Mouse (Mus musculus) skeletal muscle tissue, adult 2 months (tissue): Measurements from ENCODE around the gene Notch1.

Experiments used
- DNase-seq: peaks from one replicate; pipeline ENCODE4 v3.0.0-alpha.2; 2012; ENCODE audit warnings: low read depth, low spot score

The Notch1 gene

DNA sequence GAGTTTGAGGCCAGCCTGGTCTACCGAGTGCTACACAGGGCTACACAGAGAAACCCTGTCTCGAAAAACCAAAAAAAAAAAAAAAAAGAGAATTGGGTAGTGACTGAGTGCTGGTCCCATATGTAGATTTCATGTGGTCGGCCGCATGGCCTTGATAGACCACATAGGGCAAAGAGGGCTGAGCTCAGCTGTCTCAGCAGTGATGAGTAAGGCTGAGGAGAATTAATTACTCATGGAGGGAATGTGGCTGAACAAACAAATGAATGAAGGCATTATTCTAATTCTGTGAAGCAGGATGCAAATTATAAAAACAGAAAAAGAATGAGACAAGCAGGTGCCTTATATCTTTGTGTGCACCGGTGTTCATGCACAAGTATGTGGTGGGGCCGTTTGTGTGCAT lies 15.4 kb upstream of the Notch1 start:
- DNase-seq, result no peak

DNA sequence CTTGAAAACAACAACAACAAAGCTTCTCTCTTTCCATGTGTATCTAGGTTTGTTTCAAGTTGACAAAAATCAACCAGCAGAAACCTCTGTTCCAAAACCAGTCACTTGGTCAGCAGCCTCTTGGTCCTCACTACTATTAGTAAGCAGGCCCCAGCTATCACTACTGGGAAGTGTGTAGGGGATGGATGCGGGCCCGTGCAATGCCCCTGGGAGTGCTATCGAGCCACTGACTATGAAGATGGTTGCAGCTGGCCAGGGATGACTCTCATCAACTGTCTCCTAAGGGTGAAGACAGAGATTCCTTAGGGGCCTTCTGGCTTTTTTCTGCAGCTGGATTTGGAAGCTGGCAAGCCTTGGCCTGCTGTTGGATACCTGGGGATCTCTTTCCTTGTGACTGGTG lies 13.4 kb upstream of the Notch1 start:
- DNase-seq, result no peak

DNA sequence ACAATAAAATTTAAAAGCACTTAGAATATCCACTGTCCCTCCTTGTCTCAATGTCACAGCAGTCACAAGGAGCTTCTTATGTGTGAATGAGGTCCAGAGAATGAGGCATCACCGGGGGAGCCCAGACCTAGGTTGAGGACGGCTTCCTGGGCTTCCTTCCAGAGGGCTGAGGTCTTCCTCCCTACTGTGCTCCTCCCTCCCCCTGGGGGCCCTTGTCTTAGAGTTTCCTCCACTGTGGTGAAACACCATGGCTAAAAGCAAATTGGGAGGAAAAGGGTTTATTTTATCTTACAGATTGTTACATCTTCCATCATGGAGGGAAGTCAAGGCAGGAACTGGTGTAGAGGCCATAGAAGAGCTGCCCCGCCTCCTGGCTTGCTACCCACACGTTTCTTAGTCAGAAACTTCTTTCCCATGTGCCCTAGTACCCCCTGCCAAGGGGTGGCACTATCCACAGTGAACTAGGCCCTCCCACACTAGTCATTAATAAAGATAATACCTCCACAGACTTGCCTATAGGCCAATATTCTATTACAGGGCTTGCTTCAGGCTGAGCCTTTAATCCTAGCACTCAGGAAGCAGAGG lies 12.8 kb upstream of the Notch1 start:
- DNase-seq, result no peak

DNA sequence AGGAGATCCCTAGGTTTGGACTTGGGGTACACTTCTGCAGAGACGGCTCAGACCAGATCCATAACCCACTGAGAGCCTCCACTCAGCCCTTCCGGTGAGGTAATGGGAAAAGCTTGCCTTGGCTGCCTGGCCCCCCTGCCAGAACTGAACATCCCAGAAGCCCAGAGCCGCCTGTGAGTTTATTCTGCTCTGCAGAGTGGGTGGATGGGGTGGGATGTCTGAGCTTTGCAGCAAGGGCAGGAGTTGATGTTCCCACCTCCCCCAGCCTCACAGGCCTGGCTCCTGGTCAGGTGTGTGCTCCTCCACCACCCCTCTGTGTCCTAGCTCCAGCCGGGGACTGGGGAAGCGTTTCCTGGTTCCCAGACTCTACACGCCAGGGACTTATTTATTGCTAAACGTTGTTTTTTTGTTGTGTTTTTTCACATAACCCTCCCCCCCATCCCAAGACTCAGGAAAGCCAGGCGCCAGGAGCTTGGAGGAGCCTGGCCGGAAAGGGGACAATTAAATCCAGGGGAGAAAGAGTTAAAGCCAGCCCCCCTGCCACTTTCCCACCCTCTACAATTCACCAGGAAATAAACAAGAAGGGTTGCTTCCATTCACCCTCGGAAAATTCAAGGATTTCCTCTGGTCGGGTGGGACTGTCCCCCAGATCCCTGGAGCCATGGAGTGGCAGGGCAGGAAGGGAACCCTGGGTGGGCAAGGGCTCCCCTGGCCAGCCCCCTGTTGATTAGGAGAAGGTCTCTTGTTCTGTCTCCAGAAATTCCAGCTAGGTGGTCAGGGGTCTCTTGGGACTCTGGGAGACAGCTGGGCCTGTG lies 10.2 kb upstream of the Notch1 start:
- DNase-seq, result no peak

DNA sequence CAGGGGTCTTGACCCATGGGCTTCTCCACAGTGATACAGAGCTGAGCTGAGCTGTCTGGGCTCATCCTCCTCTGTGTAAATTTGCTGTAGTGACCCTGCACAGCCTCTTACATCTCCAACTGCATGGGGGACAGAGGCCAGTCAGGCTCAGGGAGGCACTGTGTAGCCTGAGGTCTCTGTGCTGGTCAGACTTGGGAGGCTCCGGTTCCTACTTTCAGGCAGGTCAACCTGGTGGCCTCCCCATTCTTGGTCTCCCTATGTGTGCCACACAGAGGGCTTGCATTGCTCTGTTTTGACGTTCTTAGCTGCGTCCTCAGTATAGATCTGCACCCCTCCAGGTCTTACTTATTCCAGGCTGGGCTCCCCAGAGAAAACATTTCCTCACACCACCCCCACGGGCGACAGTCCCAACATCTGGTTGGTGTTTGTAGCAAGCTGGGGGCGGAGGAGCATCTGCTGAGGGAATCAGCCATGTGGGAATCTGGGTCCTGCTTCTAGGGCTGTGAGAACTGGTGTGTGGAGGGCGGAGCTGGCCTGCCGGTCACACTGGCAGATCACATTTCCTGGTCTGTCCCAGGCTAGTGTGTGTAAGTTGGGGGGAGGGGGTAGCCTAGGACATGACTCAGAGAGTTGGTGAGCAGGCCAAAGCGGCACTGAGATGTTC lies 9.0 kb upstream of the Notch1 start:
- DNase-seq, result peak; percentile 77

DNA sequence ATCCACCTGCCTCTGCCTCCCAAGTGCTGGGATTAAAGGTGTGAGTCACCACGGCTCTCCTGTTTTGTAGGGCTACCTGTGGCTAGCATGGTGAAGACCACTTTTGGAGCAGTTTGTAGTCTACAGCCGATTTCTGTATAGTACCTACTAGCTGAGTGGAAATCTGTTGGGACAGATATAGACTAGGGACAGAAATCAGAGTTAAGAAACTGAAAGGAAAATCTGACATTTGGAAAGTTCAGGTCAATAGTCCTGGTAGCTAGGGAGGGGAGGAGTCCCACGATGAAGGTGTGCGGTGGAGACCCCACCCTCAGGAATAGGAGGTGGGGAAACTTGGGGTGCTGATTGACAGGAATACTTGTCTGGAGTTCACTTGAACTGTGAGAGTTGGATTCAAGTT lies 5.9 kb upstream of the Notch1 start:
- DNase-seq, result no peak

DNA sequence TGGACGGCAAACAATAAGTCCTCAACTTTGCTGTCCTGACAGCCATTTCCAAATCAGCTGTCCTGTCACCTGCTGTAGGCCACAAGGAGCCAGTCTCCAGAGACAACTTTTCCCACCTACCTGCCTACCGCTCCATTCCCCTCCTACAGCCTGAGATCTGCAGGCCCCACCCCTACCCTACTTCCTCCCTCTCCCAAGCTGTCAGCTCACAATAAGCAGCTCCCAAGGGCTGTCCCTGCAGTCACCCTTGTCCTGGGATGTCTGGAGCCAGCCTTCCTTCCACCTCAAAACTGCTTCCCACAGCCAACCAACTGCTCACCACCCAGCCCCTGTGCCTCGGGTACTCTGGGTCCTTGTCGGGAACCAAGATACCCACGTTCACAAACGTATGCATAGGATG lies 3.3 kb upstream of the Notch1 start:
- no peak for DNase-seq

DNA sequence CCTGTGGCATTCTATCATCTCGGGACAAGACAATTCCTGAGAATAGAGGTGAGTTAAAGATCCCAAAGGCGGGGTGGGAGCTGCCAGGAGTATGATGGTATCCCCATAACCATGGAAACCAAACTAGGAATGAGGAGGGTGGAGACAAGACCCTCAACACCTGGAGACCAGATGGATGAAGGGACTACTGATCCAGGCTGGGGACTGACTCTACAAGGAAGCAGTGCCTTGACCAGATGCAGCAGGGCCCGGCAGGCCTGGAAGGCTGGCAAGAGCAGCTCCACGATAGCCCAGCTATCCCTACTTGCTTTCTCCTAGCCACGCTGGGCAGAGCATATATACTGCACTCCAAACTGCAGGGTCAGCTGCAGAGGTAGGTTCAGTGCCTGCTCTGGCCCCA lies 524 bp upstream of the Notch1 start:
- DNase-seq, result no peak

DNA sequence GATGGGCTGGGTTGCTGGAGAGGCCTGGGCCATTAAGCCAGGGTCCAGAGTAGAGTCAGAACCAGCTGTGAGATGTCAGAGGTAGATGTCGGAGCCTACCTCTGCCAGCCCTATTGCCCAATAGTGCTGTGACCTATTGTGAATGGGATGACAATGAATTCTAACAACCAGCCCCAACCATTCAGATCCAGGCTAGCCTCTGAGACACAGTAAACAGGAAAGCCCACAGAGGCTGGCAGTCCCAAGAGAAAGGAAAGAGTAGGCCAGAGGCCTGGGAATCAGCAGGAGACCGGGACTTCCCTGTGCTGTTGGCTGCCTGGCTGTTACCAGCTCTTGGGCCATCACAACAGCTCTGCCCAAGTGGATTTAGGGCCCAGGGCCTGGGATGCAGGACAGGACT lies 1.1 kb downstream of the Notch1 start:
- DNase-seq, result no peak

DNA sequence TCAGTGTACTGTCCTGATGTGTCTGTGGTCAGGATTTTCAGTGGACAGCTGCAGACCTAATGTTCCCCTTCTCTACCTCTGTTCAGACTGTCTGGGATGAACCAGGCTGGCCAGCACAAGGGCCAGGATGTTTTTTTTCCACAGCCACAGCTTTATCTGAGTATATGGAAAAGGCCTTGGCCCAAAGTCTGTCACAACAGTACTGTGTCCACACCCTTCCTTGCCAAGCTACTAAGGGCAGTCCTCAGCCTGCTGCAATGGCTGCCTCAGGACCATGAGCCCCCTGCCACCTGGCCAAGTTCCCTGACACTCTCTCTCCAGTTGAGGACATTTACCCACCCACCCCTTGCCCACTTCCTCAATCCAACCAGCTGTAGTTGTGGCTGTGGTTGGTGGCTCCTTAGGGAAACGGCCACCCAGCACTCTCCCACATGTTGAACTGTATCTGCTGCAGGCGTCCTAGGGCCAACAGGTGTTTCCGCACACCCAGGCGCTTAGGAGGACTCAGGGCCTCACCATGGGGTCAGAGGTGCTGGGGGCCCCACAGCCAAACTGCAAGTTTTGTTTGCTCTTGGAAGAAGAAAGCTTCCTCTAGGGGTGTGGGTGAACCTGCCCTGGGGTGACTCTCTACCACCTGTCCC lies 3.2 kb downstream of the Notch1 start:
- no peak for DNase-seq

DNA sequence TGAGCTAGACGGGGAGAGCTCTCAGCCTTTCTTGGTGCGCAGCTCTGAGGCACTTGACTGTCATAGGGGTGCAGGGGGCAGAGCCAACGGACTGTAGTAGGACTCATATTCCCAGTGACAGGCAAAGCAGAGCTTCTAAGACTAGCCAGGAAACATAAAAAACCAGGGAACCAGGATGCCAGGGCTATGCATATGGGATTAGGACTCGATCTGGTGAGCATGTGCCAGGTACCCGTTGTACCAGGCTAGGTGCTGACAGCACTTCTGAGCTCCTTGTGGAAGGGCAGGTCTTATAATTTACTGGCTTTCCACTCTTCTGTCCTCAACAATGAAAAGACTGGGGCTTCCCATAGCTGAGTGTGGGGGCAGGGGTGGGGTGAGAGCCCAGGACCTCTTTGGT lies 7.8 kb downstream of the Notch1 start:
- no peak for DNase-seq

DNA sequence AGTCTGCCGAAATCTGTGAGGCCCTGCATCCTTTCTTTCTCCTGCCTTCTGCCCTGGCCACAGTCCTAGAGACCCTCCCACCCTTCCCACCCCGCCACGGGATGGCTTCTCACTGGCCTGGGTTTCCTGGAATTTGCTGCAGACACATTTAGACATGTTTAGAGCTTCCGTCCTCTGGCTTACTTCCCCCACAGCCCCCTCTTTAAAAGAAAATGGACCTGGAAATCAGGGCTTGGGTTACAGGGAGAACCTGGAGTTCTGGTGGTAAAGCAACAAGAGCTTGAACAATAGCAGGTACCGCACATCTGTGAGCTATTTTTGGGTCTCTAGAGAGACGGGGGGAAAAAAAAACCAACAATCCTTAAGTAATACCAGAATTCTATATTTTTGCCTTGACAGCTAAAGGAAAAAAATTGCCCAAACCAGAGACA lies 8.5 kb downstream of the Notch1 start:
- DNase-seq, result no peak

DNA sequence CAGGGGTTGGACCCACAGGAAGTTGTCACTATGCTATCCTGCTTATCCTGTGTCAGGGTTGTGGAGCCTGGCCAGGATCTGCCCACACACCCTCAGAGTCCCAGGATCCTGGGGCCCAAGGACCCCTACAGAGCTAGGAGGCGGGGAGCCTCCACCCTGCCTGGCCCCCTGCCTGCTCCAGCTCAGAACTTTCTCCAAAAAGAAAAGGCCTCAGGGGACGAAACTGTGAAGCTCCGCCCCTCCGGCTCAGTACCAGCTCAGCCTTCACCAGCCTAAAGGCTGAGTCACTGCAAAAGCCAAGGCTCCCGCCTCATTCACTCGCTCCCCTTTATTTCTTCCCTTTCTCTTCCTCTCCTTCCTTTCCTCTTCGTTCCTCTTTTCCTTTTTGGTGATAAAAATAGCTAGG lies 9.0 kb downstream of the Notch1 start:
- no peak for DNase-seq

DNA sequence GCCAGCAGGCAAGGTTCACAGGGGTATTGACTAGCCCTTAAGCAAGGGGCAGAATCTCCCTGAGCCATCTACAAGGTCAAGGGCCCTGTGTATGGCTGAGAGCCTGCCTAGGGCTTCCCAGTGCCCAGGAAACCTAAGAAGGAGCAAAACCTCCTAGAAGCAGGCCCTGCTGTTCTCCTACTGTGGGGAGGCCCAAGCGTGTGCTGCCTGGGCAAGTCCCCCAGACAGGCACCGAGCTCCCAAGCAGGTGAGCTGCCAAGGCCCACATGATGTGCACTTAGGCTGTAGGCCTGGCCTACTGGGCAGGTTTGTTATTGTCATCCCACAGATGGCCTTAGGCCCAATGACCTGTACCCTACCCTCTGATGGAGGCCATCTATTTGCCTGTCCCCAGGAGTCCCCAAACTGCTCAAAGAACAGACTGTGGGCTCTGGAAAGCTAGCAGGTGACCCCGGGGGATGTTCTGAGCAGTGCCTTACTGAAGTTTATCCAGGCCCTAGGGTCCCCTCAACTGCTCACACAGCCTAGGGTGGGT lies 9.7 kb downstream of the Notch1 start:
- DNase-seq, result no peak

DNA sequence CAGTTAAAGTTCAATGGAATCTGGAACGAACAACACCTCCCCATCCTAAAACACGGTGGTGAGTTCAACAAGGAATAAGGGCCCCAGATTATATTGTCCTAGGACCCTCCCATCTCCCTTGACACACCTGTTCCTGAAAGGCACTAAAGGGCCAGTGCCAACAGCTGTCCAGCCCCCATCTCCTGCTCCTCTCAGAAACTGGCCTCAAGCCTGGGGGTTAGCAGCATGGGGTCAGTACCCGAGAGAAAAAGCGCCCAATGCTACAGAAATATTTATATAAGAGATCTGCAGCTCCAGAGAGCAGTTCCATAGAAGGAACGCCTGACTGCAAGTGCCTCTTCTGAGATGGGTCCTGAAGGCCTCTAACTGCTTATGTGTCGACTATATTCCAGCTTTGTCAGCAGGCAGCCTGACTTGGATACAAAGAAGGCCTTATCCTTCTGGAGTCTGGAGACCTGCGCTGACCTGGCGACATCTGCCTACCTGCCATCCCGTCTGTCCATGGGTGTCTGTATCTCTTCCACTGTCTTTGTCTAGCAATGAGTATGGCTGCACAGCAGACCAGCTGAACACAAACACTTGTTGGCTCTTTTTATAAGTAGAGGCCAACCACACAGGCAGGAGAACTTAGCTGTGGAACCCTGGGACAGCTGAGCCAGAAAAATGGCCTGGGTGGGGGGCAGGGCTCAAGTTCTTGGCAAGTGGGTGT lies 11.5 kb downstream of the Notch1 start:
- no peak for DNase-seq

DNA sequence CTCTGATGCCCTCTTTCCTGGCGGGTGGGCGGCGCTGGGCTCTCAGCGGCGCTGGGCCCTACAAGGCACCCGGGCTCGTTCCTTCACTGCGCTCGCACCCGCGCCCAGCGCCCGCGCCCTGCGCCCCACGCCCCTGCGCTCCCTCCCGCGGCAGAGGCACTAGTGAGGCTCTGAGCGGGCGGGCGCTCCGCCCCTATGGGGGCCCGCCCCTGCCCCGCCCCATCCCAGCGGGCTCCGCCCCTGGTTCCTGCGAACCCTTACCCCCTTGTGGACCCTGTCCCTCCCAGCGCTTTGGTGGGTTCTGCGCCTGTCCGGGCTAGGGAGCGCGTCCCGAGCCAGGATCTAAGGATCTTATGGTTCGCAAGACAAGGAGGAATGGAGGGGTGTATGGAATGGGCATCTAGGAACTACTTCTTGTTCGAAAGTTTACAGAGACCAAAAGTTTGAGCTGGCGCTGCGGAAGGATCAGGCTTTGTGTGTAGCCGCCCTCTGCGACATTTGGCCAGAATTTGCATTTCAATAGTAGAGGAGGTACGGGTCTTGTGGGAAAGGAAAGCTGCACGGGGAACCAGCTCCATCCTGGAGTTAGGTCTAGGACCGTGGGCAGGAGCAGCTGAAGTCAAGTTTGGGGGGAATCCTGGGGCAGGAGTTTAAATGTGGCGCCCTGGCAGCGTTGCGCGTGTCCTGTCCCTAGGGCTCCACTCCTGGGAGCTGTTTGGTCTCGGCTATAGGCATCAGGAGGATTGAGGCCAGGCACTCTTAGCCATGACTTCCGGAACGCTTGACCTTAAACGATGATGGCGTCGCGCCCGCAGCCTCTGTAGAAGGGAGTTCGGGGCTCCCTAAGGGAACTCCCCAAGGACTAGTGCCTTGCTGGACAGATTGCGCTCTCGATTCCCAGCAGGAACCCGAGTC lies 12.5 kb downstream of the Notch1 start:
- DNase-seq, result no peak

DNA sequence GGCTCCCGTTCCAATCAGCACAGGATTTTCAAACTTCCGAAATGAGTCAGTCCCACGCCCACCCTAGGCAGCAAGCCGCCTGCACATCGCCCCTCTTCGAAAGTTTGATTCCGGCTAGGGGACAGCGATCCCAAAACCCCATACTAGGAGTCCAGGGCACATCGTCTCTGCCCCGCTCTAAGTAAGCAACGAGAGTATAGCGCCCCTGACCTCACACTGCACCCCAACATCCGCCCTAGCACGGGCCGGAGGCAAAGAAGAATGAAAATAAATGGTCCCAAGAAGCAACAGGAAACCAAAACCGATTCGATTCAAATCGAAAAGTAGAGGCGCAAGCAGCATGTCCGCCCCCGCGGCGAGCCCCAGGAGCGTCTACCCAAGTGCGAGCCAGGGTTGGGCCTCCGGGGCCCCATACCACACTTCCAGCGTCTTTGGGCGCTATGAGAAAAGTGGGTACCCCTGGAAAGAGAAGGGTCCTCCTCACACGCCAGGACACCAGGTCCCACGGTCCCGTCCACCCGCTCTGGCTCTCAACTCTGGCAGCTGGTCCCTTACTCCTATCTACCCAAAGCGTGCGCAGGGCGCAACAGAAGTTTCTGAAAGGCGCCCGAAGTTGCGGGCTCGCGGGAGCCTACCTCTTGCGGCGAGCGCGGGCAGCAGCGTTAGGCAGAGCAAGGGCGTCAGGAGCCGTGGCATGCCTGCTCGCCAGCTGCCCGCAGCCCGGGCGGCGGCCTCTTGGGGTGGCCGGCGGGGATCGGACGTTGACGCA lies 13.4 kb downstream of the Notch1 start:
- DNase-seq, result no peak

DNA sequence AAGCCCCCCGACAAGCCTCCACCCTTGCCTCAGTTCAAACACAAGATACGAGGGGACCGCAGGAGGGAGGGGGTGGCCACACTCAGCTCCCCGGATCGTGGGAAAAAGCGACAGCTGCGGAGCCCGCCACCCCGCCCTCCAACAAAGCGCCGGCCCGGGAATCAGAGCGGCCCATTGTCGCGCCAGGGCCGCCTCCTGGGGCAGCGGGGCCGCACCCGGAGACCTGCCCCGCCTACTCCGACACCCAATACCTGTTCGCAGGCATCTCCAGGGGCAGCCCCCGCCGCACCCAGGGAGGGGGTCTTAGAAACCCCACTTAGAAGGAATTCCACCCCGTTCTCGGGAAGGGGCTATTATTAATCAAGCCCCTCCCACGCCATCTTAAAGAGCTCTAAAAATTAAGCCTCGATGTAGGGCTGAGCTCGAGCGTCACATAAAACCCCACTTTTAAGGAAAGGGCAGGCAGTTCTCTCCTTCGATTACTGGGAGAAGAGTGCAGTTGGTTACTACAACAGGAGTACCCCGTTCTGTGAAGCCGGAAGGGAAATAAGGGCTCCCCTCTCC lies 14.1 kb downstream of the Notch1 start:
- no peak for DNase-seq

DNA sequence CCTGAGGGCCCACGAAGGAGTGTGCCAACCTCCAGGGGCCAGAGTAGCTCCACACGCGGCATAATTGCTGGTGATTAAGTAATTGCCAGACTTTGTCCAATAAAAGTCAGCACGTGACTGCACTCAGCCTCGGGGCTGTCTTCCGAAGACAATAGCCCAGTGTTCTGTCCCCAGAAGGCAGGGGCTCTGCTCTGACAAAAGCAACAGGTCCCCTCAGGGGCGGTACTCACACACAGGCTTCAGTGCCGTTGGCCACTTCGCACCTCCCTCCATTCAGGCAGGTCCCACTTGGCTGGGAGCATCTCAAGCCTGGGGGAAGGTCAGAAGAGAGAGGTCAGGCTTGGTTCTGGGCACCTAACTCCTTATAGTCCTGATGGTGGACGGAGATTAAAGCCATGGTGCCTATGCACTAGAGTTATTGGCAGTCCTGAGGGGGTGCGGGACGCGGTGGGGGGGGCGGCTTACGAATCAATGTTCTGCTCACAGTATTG lies 14.8 kb downstream of the Notch1 start:
- DNase-seq, result no peak
